Mouse (Mus musculus): ENCODE results near the gene Anpep. TPM values are rescaled to one million over a fixed set of nuclear protein-coding genes. Genes with fewer than 3 reads are reported as not detected.

The Anpep gene
- polyA plus RNA-seq, 1 experiment from 2014 or later = 2.1 TPM

Other genes with a start within 250 kb of the Anpep start
- 2.1 and 2.5 TPM in 2 replicates for gene Rhcg, start 243.4 kb downstream of the Anpep start, polyA plus RNA-seq (2015; fragmentation: Nextera tagmentation; extraction: Ambion mirVana)
- 3.4 and 4.9 TPM in 2 replicates for gene Ticrr, start 200.9 kb downstream of the Anpep start, polyA plus RNA-seq (2015; fragmentation: Nextera tagmentation; extraction: Ambion mirVana)
- gene Kif7, start 145.3 kb downstream of the Anpep start, polyA plus RNA-seq (2015; fragmentation: Nextera tagmentation; extraction: Ambion mirVana) = 2.2 and 3.0 TPM in 2 replicates
- not detected in 2 replicates for gene Plin1, start 128.2 kb downstream of the Anpep start, polyA plus RNA-seq (2015; fragmentation: Nextera tagmentation; extraction: Ambion mirVana)
- gene Pex11a, start 117.9 kb downstream of the Anpep start, polyA plus RNA-seq (2015; fragmentation: Nextera tagmentation; extraction: Ambion mirVana) = 11.8 and 13.7 TPM in 2 replicates
- gene Wdr93, start 117.9 kb downstream of the Anpep start, polyA plus RNA-seq (2015; fragmentation: Nextera tagmentation; extraction: Ambion mirVana) = 0.08 and 0.27 TPM in 2 replicates
- not detected in 2 replicates for gene Mesp1, start 67.3 kb downstream of the Anpep start, polyA plus RNA-seq (2015; fragmentation: Nextera tagmentation; extraction: Ambion mirVana)
- 0.57 and 0.65 TPM in 2 replicates for gene Mesp2, start 50.3 kb downstream of the Anpep start, polyA plus RNA-seq (2015; fragmentation: Nextera tagmentation; extraction: Ambion mirVana)
- 51.8 and 53.4 TPM in 2 replicates for gene Ap3s2, start 59.6 kb upstream of the Anpep start, polyA plus RNA-seq (2015; fragmentation: Nextera tagmentation; extraction: Ambion mirVana)
- gene Arpin, start 74.3 kb upstream of the Anpep start, polyA plus RNA-seq (2015; fragmentation: Nextera tagmentation; extraction: Ambion mirVana) = 18.4 and 18.7 TPM in 2 replicates
- 21.3 and 25.1 TPM in 2 replicates for gene Zfp710, start 163.8 kb upstream of the Anpep start, polyA plus RNA-seq (2015; fragmentation: Nextera tagmentation; extraction: Ambion mirVana)